Comparison of ENCODE assay signal across 9 mouse cellular contexts in the genomic region with DNA sequence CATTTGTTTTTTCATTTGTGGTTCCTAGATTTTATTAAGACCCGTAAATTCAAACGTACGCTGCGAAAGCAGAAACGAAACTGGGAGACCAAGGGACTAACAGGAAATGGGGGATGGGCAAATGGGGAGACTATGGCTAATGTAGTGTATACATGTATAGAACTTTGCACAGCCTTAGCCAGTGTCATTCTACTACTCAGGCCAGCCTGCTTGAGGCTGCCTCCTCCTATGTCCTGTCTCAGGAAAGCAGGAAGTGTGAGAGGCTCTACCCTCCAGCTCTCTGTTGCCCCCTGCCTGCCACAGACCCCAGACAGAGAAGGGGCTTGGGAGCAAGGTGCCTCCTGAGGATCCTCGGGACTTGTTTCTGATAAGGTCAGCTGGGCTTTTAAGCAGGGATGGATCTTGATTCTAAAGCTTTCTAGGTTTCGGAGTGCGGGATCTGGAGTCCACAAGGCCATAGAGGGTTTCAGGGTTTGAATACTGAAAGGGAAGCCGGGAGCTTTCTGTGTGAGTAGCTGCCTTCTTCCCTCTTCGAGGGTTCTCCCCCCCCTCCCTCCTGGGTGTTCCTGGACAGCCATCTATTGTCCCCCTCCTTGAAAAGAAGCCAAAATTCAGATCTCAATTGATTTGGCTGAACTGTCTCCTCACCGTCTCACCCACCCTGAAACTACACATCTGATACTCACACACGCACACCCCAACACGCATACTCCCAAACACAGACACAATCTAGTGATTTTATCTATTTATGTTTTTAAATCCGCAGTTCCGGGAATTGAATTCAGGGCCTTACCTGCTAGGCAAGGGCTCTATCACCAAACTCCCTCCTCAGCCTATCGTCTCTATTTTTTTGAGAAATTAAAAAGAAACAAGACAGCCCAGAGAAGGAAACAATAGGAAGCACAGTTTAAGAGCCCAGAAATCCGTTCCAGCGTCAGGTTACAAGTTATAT. TPM values are rescaled to one million over a fixed set of nuclear protein-coding genes. Genes with fewer than 3 reads are reported as not detected.
DNase-seq lines count a peak whose midpoint lies in the region; ATAC-seq and TF ChIP-seq lines count a peak whose summit lies in the region.
"Had no signal": no experiment of that assay in that cellular context is flagged by ENCODE, and none has a peak within 500 bp of the region (broad histone marks: within the 10 kb centered on the region; RNA-seq: fewer than 3 reads in every experiment).

No protein-coding gene starts in this region.

- no peaks in the 10 kb centered on the region for H3K4me1 ChIP-seq in forebrain, postnatal 0 days (ENCODE audit: insufficient read depth)
- no peaks in the 10 kb centered on the region for H3K4me1 ChIP-seq in forebrain, embryonic 16.5 days (replicated peaks; ENCODE audit: control insufficient read depth, insufficient read depth, low read length)
- H3K4me1 ChIP-seq in MEL (ENCODE audit: control insufficient read depth in 1 of 2, insufficient read depth in 2 of 2, low read length in 2 of 2) = peaks cover 0 to under 1% of the 10 kb centered on the region in 2 experiments; a peak in 1 of 4 replicates
- H3K4me1 ChIP-seq in kidney, postnatal 0 days (replicated peaks; ENCODE audit: insufficient read depth, low read length) = no peaks in the 10 kb centered on the region
- H3K4me1 ChIP-seq in testis, adult 2 months (ENCODE audit: control insufficient read depth, insufficient read depth, low read length) = peaks cover 2% of the 10 kb centered on the region; the same call in 1 of the 2 replicates

- H3K4me3 ChIP-seq in forebrain, postnatal 0 days (ENCODE audit: low read depth, low read length) = no peak overlapping the region
- no peak overlapping the region for H3K4me3 ChIP-seq in forebrain, embryonic 16.5 days (replicated peaks; ENCODE audit: low read length)
- peak overlapping the region; percentile 51 to 67 for H3K4me3 ChIP-seq in MEL (ENCODE audit: control insufficient read depth in 1 of 2, insufficient read depth in 1 of 2, low read depth in 2 of 2, low read length in 2 of 2)
- H3K4me3 ChIP-seq in kidney, postnatal 0 days (replicated peaks; ENCODE audit: low read depth, low read length) = no peak overlapping the region
- H3K4me3 ChIP-seq in testis, adult 2 months (ENCODE audit: control insufficient read depth, low read depth, low read length) = no peak overlapping the region

- no peak overlapping the region for H3K4me2 ChIP-seq in forebrain, postnatal 0 days (ENCODE audit: low read depth)
- H3K4me2 ChIP-seq in forebrain, embryonic 16.5 days (ENCODE audit: low read length) = no peak overlapping the region
- peak overlapping the region; percentile 7; the same call in 1 of the 2 replicates for H3K4me2 ChIP-seq in kidney, postnatal 0 days (ENCODE audit: low read length)

- H3K79me2 ChIP-seq in MEL (ENCODE audit: control insufficient read depth, insufficient read depth, low read length, poor library complexity) = peaks cover 10% of the 10 kb centered on the region

- peak; percentile 30; the same call in 1 of the 2 replicates for TF ChIP-seq CTCF in forebrain, postnatal 0 days (IDR thresholded peaks at IDR 0.05; ENCODE audit: low read depth)
- peak; percentile 67 to 73 (median 69) for TF ChIP-seq CTCF in MEL (IDR thresholded peaks at IDR 0.05 in 2 of 3, conservative IDR thresholded peaks at IDR 0.05 in 1 of 3; ENCODE audit: control insufficient read depth in 1 of 3, insufficient read depth in 1 of 3, low read depth in 2 of 3, low read length in 3 of 3, poor library complexity in 1 of 3, severe bottlenecking in 1 of 3)
- TF ChIP-seq CTCF in kidney, postnatal 0 days (IDR thresholded peaks at IDR 0.05; ENCODE audit: low read depth) = peak; percentile 60
- TF ChIP-seq CTCF in testis, adult 2 months (IDR thresholded peaks at IDR 0.05; ENCODE audit: control insufficient read depth, insufficient read depth, insufficient replicate concordance, low read depth, low read length) = peak; percentile 18; the same call in 1 of the 2 replicates

- TF ChIP-seq POLR2A in MEL (IDR thresholded peaks at IDR 0.05; ENCODE audit: control insufficient read depth in 1 of 2, insufficient read depth in 1 of 2, low read depth in 1 of 2, low read length in 2 of 2, poor library complexity in 1 of 2) = peak in 1 of 2 experiments; percentile 25; a peak in 2 of 4 replicates
- no peak for TF ChIP-seq POLR2A in testis, adult 2 months (IDR thresholded peaks at IDR 0.05; ENCODE audit: control insufficient read depth, low read depth, low read length)

- no peaks in the 10 kb centered on the region for H3K9me3 ChIP-seq in forebrain, postnatal 0 days (ENCODE audit: low read length)
- H3K9me3 ChIP-seq in forebrain, embryonic 16.5 days (ENCODE audit: control insufficient read depth, low read length) = no peaks in the 10 kb centered on the region
- no peaks in the 10 kb centered on the region for H3K9me3 ChIP-seq in MEL (replicated peaks; ENCODE audit: insufficient read depth, low read length)
- H3K9me3 ChIP-seq in kidney, postnatal 0 days (replicated peaks; ENCODE audit: low read length) = no peaks in the 10 kb centered on the region; the same call in 1 of the 2 replicates

- H3K36me3 ChIP-seq in forebrain, postnatal 0 days (ENCODE audit: insufficient read depth) = no peaks in the 10 kb centered on the region
- H3K36me3 ChIP-seq in forebrain, embryonic 16.5 days (ENCODE audit: control insufficient read depth, insufficient read depth) = no peaks in the 10 kb centered on the region
- H3K36me3 ChIP-seq in MEL (ENCODE audit: control insufficient read depth in 1 of 2, insufficient read depth in 2 of 2, low read length in 2 of 2) = peaks cover 0 to 7% of the 10 kb centered on the region in 2 experiments; a peak in 2 of 4 replicates
- H3K36me3 ChIP-seq in kidney, postnatal 0 days (ENCODE audit: insufficient read depth, low read length) = 0 out of 2 replicates have a peak, but pooled peaks cover 6% of the 10 kb centered on the region
- no peaks in the 10 kb centered on the region for H3K36me3 ChIP-seq in testis, adult 2 months (ENCODE audit: control insufficient read depth, insufficient read depth, low read length)

- no peak for ATAC-seq in forebrain, postnatal 0 days
- no peak for ATAC-seq in forebrain, embryonic 16.5 days
- no peak; the same call in 1 of the 2 replicates for ATAC-seq in kidney, postnatal 0 days (replicated peaks; ENCODE audit: low FRiP score, low read depth)
- ATAC-seq: Patski had no signal

- no peak overlapping the region for H3K9ac ChIP-seq in forebrain, postnatal 0 days
- no peak overlapping the region for H3K9ac ChIP-seq in forebrain, embryonic 16.5 days (replicated peaks; ENCODE audit: low read depth, low read length)
- peak overlapping the region; percentile 66 for H3K9ac ChIP-seq in MEL (ENCODE audit: control insufficient read depth, low read depth, low read length, poor library complexity, severe bottlenecking)
- H3K9ac ChIP-seq in kidney, postnatal 0 days (ENCODE audit: low read depth, low read length) = no peak overlapping the region

- TF ChIP-seq RAD21 in MEL (IDR thresholded peaks at IDR 0.05; ENCODE audit: low read depth, low read length) = peak; percentile 3

- intact Hi-C loops in gastrocnemius, postnatal 14 days (cut with DNase I; ENCODE audit: low total_unique reads) = no loop called here

- no peak for DNase-seq in forebrain, postnatal 0 days
- peak; percentile 89 for DNase-seq in MEL (ENCODE audit: low read depth, low spot score)
- DNase-seq in gastrocnemius, postnatal 14 days = peak; percentile 49
- peak; percentile 51 for DNase-seq in kidney, postnatal 0 days (ENCODE audit: low spot score)
- peak; percentile 78 to 83 for DNase-seq in lung, postnatal 4 days
- no peak for DNase-seq in left cerebral cortex, adult 18-20 months (ENCODE audit: low spot score in 2 of 2)

- 73% methylated on average over 18 of the region's 18 CpGs for WGBS in forebrain, postnatal 0 days
- 73% methylated on average over 18 of the region's 18 CpGs for WGBS in forebrain, embryonic 16.5 days
- WGBS in kidney, postnatal 0 days = 63% methylated on average over 18 of the region's 18 CpGs

- H3K27ac ChIP-seq in forebrain, postnatal 0 days (ENCODE audit: low read depth, low read length) = no peak overlapping the region
- no peak overlapping the region for H3K27ac ChIP-seq in forebrain, embryonic 16.5 days (ENCODE audit: low read length)
- peak overlapping the region; percentile 62 for H3K27ac ChIP-seq in MEL (ENCODE audit: control insufficient read depth, low read depth, low read length)
- H3K27ac ChIP-seq in kidney, postnatal 0 days = 0 out of 2 replicates have a peak overlapping the region, but pooled peaks have one; percentile 13
- 0 out of 2 replicates have a peak overlapping the region, but pooled peaks have one; percentile 64 for H3K27ac ChIP-seq in testis, adult 2 months (ENCODE audit: control insufficient read depth, insufficient read depth, low read depth, low read length)

- no peaks in the 10 kb centered on the region for H3K27me3 ChIP-seq in forebrain, postnatal 0 days (ENCODE audit: insufficient read depth, low read length)
- H3K27me3 ChIP-seq in forebrain, embryonic 16.5 days (replicated peaks; ENCODE audit: control insufficient read depth, insufficient read depth, low read length) = no peaks in the 10 kb centered on the region
- no peaks in the 10 kb centered on the region for H3K27me3 ChIP-seq in MEL (ENCODE audit: control insufficient read depth in 1 of 2, insufficient read depth in 2 of 2, low read length in 2 of 2)
- H3K27me3 ChIP-seq in kidney, postnatal 0 days (ENCODE audit: insufficient read depth, low read length) = no peaks in the 10 kb centered on the region
- H3K27me3 ChIP-seq in testis, adult 2 months (ENCODE audit: control insufficient read depth, insufficient read depth, low read length) = no peaks in the 10 kb centered on the region
- H3K27me3 ChIP-seq: Patski had no signal

- peak in 1 of 2 experiments; percentile 15; a peak in 2 of 4 replicates for TF ChIP-seq EP300 in MEL (IDR thresholded peaks at IDR 0.05; ENCODE audit: low read depth in 1 of 2, low read length in 2 of 2)

TF ChIP-seq in MEL, 35 proteins besides CTCF, POLR2A, EP300 and RAD21 (continues in another document):
- TF ChIP-seq ETS1 (IDR thresholded peaks at IDR 0.05; ENCODE audit: low read depth, low read length) (peak; percentile 53), HCFC1 (IDR thresholded peaks at IDR 0.05; ENCODE audit: low read depth, low read length) (0 out of 2 replicates have a peak, but pooled peaks have one; percentile 39), MXI1 (IDR thresholded peaks at IDR 0.05; ENCODE audit: low read depth, low read length) (peak; percentile 25)

RNA-seq across cellular contexts. Expression of gene Casp8, which starts 7.4 kb away (rescaled TPM):
- 4.5 and 5.4 TPM in 2 replicates for total RNA-seq in forebrain, postnatal 0 days (2014; rRNA removed)
- polyA plus RNA-seq in forebrain, postnatal 0 days (2015; fragmentation: Nextera tagmentation; extraction: Ambion mirVana) = 1.9 and 3.3 TPM in 2 replicates
- polyA plus RNA-seq in forebrain, embryonic 16.5 days (2015; fragmentation: Nextera tagmentation; extraction: Ambion mirVana) = 6.2 and 6.9 TPM in 2 replicates
- 15.1 and 15.2 TPM in 2 replicates for total RNA-seq in MEL (2012; rRNA removed)
- polyA plus RNA-seq in MEL (2012; ENCODE audit: insufficient read depth in 1 of 2, insufficient read length in 2 of 2, low read depth in 1 of 2, low replicate concordance in 2 of 2, missing spikeins in 1 of 2) = 10 to 100 TPM in 1 of 2 experiments, not detected in 1; 17.5 TPM
- 1 to 10 TPM; 6.6 to 8.0 TPM for total RNA-seq in gastrocnemius, postnatal 14 days (2021)
- polyA plus RNA-seq in kidney, postnatal 0 days (2015; fragmentation: Nextera tagmentation; extraction: Ambion mirVana) = 28.0 and 31.3 TPM in 2 replicates
- 0.73 and 0.90 TPM in 2 replicates for polyA plus RNA-seq in testis, adult 2 months (2012; rRNA removed)
- total RNA-seq in left cerebral cortex, adult 18-20 months (2021) = 1 to 10 TPM; 2.5 TPM

Comparison
In these comparisons a context has a peak if more than half of its experiments do, and no peak if none do; other contexts are left out.
1. DNase-seq: peak in MEL (single experiment), gastrocnemius, postnatal 14 days (single experiment), kidney, postnatal 0 days (single experiment) and lung, postnatal 4 days (2 of 2); none in forebrain, postnatal 0 days (single experiment) and left cerebral cortex, adult 18-20 months (0 of 2).
2. H3K27ac ChIP-seq: peak in MEL (single experiment), kidney, postnatal 0 days (single experiment) and testis, adult 2 months (single experiment); none in forebrain, postnatal 0 days (single experiment) and forebrain, embryonic 16.5 days (single experiment).
3. H3K4me3 ChIP-seq: peak in MEL (2 of 2); none in forebrain, postnatal 0 days (single experiment), forebrain, embryonic 16.5 days (single experiment), kidney, postnatal 0 days (single experiment) and testis, adult 2 months (single experiment).
4. CTCF ChIP-seq: peak in every context shown above with its lines; median percentile 69 in MEL; 60 in kidney, postnatal 0 days; 30 in forebrain, postnatal 0 days; 18 in testis, adult 2 months.